Mouse (Mus musculus) liver, postnatal 0 days (tissue): Measurements from ENCODE around the gene Lims1.

Source experiments
- CTCF ChIP-seq: sonication (generic); IDR thresholded peaks from 2 replicates; pipeline ENCODE4 v1.5.1; 2016; ENCODE audit warnings: antibody characterized with exemption, low read depth
- EP300 ChIP-seq: IDR thresholded peaks from 2 replicates; pipeline ENCODE4 v1.6.1; 2016; ENCODE audit warnings: antibody characterized with exemption, low read depth, mild to moderate bottlenecking

DNA sequence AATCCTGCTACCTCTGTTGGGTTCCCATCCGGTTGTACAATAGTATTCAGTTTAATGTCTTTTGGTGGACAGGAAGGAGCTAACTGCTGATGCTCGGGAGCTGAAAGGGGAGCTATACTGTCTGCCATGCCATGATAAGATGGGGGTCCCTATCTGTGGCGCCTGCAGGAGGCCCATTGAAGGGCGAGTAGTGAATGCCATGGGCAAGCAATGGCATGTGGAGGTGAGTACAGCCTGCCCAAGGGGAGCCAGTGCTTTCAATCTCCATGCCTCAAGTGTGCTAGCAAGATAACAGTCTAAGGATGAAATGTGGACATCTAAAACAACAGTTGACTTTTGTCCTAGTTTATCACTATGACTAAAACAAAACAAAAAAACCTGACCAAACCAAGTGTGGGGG, 89.1 kb downstream of the Lims1 start:
- TF ChIP-seq CTCF: no peak
- TF ChIP-seq EP300: peak; percentile 92
